Mouse (Mus musculus) hindbrain, embryonic 10.5 days (tissue): Measurements from ENCODE around the gene Naa35. TPM values are rescaled to one million over a fixed set of nuclear protein-coding genes. Genes with fewer than 3 reads are reported as not detected.
A peak's percentile ranks its signal among the peaks of the same experiment; 100 is the strongest.

Experiments
- DNase-seq: peaks from one replicate; pipeline ENCODE4 v3.0.0-alpha.2; 2017; ENCODE audit warnings: low spot score
- H3K27ac ChIP-seq: fragments of 300-500 bp; sonication (generic); 2 replicates; pipeline ENCODE4 v1.5.1; 2016; ENCODE audit warnings: mild to moderate bottlenecking, moderate library complexity
- H3K27me3 ChIP-seq: fragments of 300-500 bp; sonication (generic); 2 replicates; pipeline ENCODE4 v1.6.1; 2016; ENCODE audit warnings: mild to moderate bottlenecking; ENCODE audit not compliant: poor library complexity, insufficient read depth, severe bottlenecking
- H3K36me3 ChIP-seq: fragments of 300-500 bp; sonication (generic); 2 replicates; pipeline ENCODE4 v1.6.1; 2016; ENCODE audit warnings: mild to moderate bottlenecking, moderate library complexity
- H3K4me1 ChIP-seq: fragments of 300-500 bp; sonication (generic); replicated peaks from 2 replicates; pipeline ENCODE4 v1.6.1; 2016; ENCODE audit warnings: mild to moderate bottlenecking
- H3K4me3 ChIP-seq: fragments of 300-500 bp; sonication (generic); 2 replicates; pipeline ENCODE4 v1.5.1; 2016; ENCODE audit warnings: mild to moderate bottlenecking, moderate library complexity
- H3K9me3 ChIP-seq: fragments of 300-500 bp; sonication (generic); 2 replicates; pipeline ENCODE4 v1.6.1; 2016; ENCODE audit warnings: mild to moderate bottlenecking, moderate library complexity
- WGBS: fragments of 180-500 bp; shearing (Covaris S2); methylation state at CpG from one replicate; pipeline ENCODE4 v1.1.7; 2016; 5-methylcytosine and 5-hydroxymethylcytosine counted together
- polyA plus RNA-seq: library from polyadenylated mRNA; unstranded; fragments of >200 nt; fragmentation: Nextera tagmentation; extraction: Ambion mirVana; gene quantifications from 2 replicates; pipeline ENCODE4 v1.2.1, GENCODE M21; 2016

Naa35 gene
- polyA plus RNA-seq, 1 experiment from 2014 or later: 104 TPM

GRCm38 (mm10) chr13:59621643-59622489, 36.8 kb downstream of the Naa35 start:
- H3K27me3 ChIP-seq: no peaks in the 10 kb centered on the region
- H3K4me1 ChIP-seq: no peaks in the 10 kb centered on the region
- no peaks in the 10 kb centered on the region for H3K9me3 ChIP-seq
- H3K27ac ChIP-seq: no peak overlapping the region
- 89% methylated on average over 7 of the region's 7 CpGs for WGBS
- peaks cover 96% of the 10 kb centered on the region for H3K36me3 ChIP-seq
- no peak for DNase-seq
- no peak overlapping the region for H3K4me3 ChIP-seq

GRCm38 (mm10) chr13:59624389-59624788, 39.3 kb downstream of the Naa35 start:
- Histone ChIP-seq H3K9me3 (no peaks in the 10 kb centered on the region), H3K36me3 (peaks cover 92% of the 10 kb centered on the region), H3K27ac (no peak overlapping the region), H3K4me1 (no peaks in the 10 kb centered on the region), H3K27me3 (no peaks in the 10 kb centered on the region), H3K4me3 (no peak overlapping the region)
- no peak for DNase-seq
- WGBS: 89% methylated on average over 3 of the region's 3 CpGs

- DNase-seq: no peak
- Histone ChIP-seq H3K27me3 (no peaks in the 10 kb centered on the region), H3K9me3 (no peaks in the 10 kb centered on the region), H3K27ac (no peak overlapping the region), H3K4me3 (no peak overlapping the region), H3K4me1 (no peaks in the 10 kb centered on the region), H3K36me3 (peaks cover 94% of the 10 kb centered on the region)
- WGBS: 92% methylated on average over 5 of the region's 5 CpGs
Observed at GRCm38 (mm10) chr13:59624903-59625302, 39.8 kb downstream of the Naa35 start.

- Histone ChIP-seq H3K4me3 (no peak overlapping the region), H3K27ac (no peak overlapping the region), H3K4me1 (no peaks in the 10 kb centered on the region), H3K9me3 (no peaks in the 10 kb centered on the region), H3K36me3 (peaks cover 94% of the 10 kb centered on the region), H3K27me3 (no peaks in the 10 kb centered on the region)
- no peak for DNase-seq
- 88% methylated on average over 7 of the region's 7 CpGs for whole genome bisulfite sequencing
Observed at GRCm38 (mm10) chr13:59626739-59627138, 41.7 kb downstream of the Naa35 start.

DNA sequence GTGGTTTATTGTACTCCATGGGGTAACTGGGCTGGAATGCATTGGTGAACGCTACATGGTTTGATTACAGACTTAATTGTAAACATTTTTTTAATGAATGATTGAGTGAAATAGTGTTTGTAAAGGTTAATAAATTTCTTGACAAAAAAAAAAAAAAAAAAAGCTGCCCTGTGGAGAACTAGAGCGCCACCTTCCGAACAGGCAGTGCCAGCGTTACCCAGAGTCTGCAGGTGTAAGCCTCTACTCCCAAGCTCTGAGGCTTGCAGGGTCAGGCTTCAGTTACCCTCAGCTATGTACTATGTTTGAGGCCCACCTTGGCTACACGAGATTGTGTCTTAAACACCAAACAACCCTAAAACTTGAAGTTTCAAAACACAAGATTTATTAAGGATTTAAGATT, 49.6 kb downstream of the Naa35 start:
- H3K4me1 ChIP-seq: no peaks in the 10 kb centered on the region
- 82% methylated on average over 5 of the region's 5 CpGs for WGBS
- H3K9me3 ChIP-seq: no peaks in the 10 kb centered on the region
- no peak for DNase-seq
- no peaks in the 10 kb centered on the region for H3K27me3 ChIP-seq
- no peak overlapping the region for H3K27ac ChIP-seq
- no peak overlapping the region for H3K4me3 ChIP-seq
- peaks cover 100% of the 10 kb centered on the region for H3K36me3 ChIP-seq

- Histone ChIP-seq H3K27ac (no peak overlapping the region), H3K36me3 (peaks cover 99% of the 10 kb centered on the region), H3K27me3 (no peaks in the 10 kb centered on the region), H3K4me1 (no peaks in the 10 kb centered on the region), H3K9me3 (no peaks in the 10 kb centered on the region), H3K4me3 (no peak overlapping the region)
- WGBS: 92% methylated on average over 7 of the region's 7 CpGs
- DNase-seq: no peak
Observed at GRCm38 (mm10) chr13:59637800-59638199, 52.7 kb downstream of the Naa35 start.

DNA sequence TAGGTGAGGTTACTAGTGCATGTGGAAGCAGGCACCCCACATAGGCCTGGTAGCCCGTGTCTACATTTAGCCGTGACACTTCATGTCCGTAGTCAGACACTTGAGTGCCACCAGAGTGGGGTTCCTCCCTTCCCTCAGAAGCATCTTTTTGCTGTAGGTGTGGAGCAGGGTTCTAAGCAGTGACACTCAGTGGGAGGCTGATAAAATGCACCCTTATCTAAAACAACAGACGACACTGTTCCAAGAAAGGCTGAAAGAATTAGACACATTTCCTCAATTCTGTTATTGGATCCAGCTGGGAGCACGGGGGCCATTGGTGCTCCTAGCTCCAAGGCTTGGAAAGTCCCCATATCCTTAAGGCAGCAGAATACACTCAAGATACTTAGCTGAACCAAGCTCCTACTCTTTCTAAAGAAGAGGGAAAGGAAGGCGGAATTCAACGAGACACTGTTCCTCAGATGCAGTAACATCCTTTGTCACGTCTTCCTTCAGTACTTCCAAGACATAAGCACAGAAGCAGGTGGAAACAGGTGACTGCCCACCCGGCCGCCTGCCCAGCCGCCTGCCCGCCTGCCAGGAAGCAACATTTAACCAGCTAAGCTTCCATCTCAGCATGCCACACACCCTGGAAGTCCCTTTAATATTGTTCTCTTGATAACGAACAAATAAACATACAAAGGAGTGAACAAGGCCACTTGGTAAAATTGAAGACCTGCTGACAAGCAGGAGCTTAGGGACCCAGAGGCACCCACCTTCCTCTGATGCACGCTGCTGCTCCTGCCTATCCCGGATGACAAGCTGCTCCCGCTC, 54.5 kb downstream of the Naa35 start:
- no peaks in the 10 kb centered on the region for H3K27me3 ChIP-seq
- H3K36me3 ChIP-seq: peaks cover 99% of the 10 kb centered on the region
- H3K4me3 ChIP-seq: no peak overlapping the region
- H3K9me3 ChIP-seq: no peaks in the 10 kb centered on the region
- no peaks in the 10 kb centered on the region for H3K4me1 ChIP-seq
- no peak overlapping the region for H3K27ac ChIP-seq
- no peak for DNase-seq
- WGBS: 90% methylated on average over 16 of the region's 16 CpGs

DNA sequence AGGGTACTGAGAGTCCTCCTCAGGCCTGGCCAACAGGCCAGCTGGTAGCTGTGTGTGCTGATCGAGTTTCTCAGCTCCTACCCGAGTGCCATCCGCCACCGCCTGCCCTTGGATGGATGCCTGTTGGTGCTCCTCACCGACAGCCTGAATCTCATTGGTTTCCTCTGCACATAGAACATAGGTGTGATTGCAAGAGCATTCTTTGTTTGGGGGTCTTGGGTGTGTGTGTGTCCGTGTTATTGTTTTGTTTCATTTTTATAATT, 55.0 kb downstream of the Naa35 start:
- no peak overlapping the region for H3K27ac ChIP-seq
- H3K27me3 ChIP-seq: no peaks in the 10 kb centered on the region
- peaks cover 99% of the 10 kb centered on the region for H3K36me3 ChIP-seq
- H3K9me3 ChIP-seq: no peaks in the 10 kb centered on the region
- no peak for DNase-seq
- H3K4me1 ChIP-seq: no peaks in the 10 kb centered on the region
- WGBS: 92% methylated on average over 6 of the region's 6 CpGs
- H3K4me3 ChIP-seq: no peak overlapping the region

- H3K27me3 ChIP-seq: no peaks in the 10 kb centered on the region
- no peaks in the 10 kb centered on the region for H3K9me3 ChIP-seq
- H3K4me1 ChIP-seq: peaks cover 13% of the 10 kb centered on the region
- H3K27ac ChIP-seq: no peak overlapping the region
- H3K4me3 ChIP-seq: no peak overlapping the region
- DNase-seq: no peak
- 91% methylated on average over 2 of the region's 2 CpGs for WGBS
- H3K36me3 ChIP-seq: peaks cover 99% of the 10 kb centered on the region
Observed at GRCm38 (mm10) chr13:59642818-59643217, 57.8 kb downstream of the Naa35 start.

GRCm38 (mm10) chr13:59645491-59645890, 60.4 kb downstream of the Naa35 start:
- Histone ChIP-seq H3K27me3 (no peaks in the 10 kb centered on the region), H3K9me3 (no peaks in the 10 kb centered on the region), H3K4me1 (peaks cover 13% of the 10 kb centered on the region), H3K36me3 (peaks cover 99% of the 10 kb centered on the region), H3K4me3 (no peak overlapping the region), H3K27ac (no peak overlapping the region)
- DNase-seq: no peak
- 92% methylated on average over 3 of the region's 3 CpGs for WGBS

- Histone ChIP-seq H3K36me3 (peaks cover 97% of the 10 kb centered on the region), H3K4me3 (no peak overlapping the region), H3K27me3 (no peaks in the 10 kb centered on the region), H3K27ac (peak overlapping the region; percentile 59; the same call in 1 of the 2 replicates), H3K4me1 (peaks cover 22% of the 10 kb centered on the region), H3K9me3 (no peaks in the 10 kb centered on the region)
- DNase-seq: peak; percentile 33
- WGBS: 52% methylated on average over 11 of the region's 11 CpGs
Observed at GRCm38 (mm10) chr13:59646674-59647244, 61.7 kb downstream of the Naa35 start.

DNA sequence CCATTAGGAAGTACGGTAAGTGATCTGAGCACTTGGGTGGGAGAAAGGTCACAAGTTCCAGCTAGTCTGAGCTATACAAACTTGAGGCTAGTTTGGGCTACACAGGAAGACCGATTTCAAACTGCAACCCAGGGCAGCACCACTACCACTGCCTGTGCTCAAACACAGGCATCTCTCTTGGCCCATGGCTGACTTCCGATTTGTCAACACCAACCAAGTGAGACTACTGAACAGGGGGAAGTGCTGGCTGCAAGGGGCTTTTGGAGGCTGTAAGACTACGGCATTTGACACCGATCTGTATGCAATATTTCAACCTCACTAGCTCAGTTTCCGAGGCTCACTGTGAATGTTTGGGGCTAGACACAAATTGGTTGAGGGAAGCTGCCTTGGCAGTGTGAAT, 62.4 kb downstream of the Naa35 start:
- DNase-seq: no peak
- H3K36me3 ChIP-seq: peaks cover 97% of the 10 kb centered on the region

DNA sequence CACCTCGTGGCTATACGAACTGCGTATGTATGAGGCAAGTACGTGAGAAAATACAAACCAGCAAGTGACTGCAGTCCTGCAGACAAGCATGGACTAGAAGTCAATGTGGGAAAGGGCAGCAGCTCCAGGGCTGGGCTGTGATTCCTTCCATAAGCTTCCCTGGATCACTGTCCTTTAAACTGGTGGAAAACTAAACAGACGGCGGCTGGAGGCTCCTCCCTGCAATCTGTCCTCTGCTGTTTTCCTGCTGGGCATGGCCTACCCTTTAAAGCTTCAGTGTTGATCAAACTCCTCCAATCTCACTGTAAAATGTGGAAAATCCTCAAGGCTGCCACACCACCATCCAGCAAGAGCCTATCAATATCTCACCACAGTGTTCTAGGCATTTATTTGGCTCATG, 63.5 kb downstream of the Naa35 start:
- Histone ChIP-seq H3K4me3 (no peak overlapping the region), H3K36me3 (peaks cover 97% of the 10 kb centered on the region), H3K9me3 (no peaks in the 10 kb centered on the region), H3K27ac (no peak overlapping the region), H3K4me1 (peaks cover 39% of the 10 kb centered on the region), H3K27me3 (no peaks in the 10 kb centered on the region)
- no peak for DNase-seq
- 87% methylated on average over 6 of the region's 6 CpGs for WGBS

More for the DNA sequence above, 62.4 kb downstream of the Naa35 start:
- Histone ChIP-seq H3K27ac (no peak overlapping the region), H3K9me3 (no peaks in the 10 kb centered on the region), H3K27me3 (no peaks in the 10 kb centered on the region), H3K4me3 (no peak overlapping the region), H3K4me1 (peaks cover 27% of the 10 kb centered on the region)
- 84% methylated on average over 6 of the region's 6 CpGs for WGBS
